Mouse (Mus musculus) limb, embryonic 13.5 days (tissue): ENCODE data around the gene Gm10271. TPM values are rescaled to one million over a fixed set of nuclear protein-coding genes. Genes with fewer than 3 reads are reported as not detected.

ENCODE experiments used
- ATAC-seq: fragments of 200-750 bp; cut with Nextera tagmentation; 2 replicates; pipeline ENCODE4 v1.8.0; 2017; ENCODE audit warnings: low read depth, moderate number of reproducible peaks, moderate TSS enrichment; ENCODE audit not compliant: low FRiP score
- H3K27ac ChIP-seq: fragments of 300-500 bp; sonication (generic); 2 replicates; pipeline ENCODE4 v1.5.1; 2015; ENCODE audit warnings: inconsistent platforms, mild to moderate bottlenecking, moderate library complexity
- H3K27me3 ChIP-seq: fragments of 300-500 bp; sonication (generic); 2 replicates; pipeline ENCODE4 v1.6.1; 2015; ENCODE audit warnings: mild to moderate bottlenecking, inconsistent platforms
- H3K36me3 ChIP-seq: fragments of 300-500 bp; sonication (generic); 2 replicates; pipeline ENCODE4 v1.6.1; 2015; ENCODE audit warnings: inconsistent platforms, mild to moderate bottlenecking, moderate library complexity
- H3K4me1 ChIP-seq: fragments of 300-500 bp; sonication (generic); 2 replicates; pipeline ENCODE4 v1.6.1; 2015; ENCODE audit warnings: inconsistent platforms
- H3K4me2 ChIP-seq: fragments of 300-500 bp; sonication (generic); replicated peaks from 2 replicates; pipeline ENCODE4 v1.6.1; 2015; ENCODE audit warnings: inconsistent platforms, mild to moderate bottlenecking, moderate library complexity
- H3K4me3 ChIP-seq: fragments of 300-500 bp; sonication (generic); 2 replicates; pipeline ENCODE4 v1.5.1; 2015; ENCODE audit warnings: moderate library complexity, mild to moderate bottlenecking, inconsistent platforms
- H3K9ac ChIP-seq: fragments of 300-500 bp; sonication (generic); 2 replicates; pipeline ENCODE4 v1.6.1; 2015; ENCODE audit warnings: mild to moderate bottlenecking, inconsistent platforms
- H3K9me3 ChIP-seq: fragments of 300-500 bp; sonication (generic); 2 replicates; pipeline ENCODE4 v1.6.1; 2016; ENCODE audit warnings: inconsistent platforms
- WGBS: fragments of 180-500 bp; shearing (Covaris S2); methylation state at CpG from one replicate; pipeline ENCODE4 v1.1.7; 2015; 5-methylcytosine and 5-hydroxymethylcytosine counted together
- polyA plus RNA-seq: library from polyadenylated mRNA; unstranded; fragments of >200 nt; fragmentation: Nextera tagmentation; extraction: Ambion mirVana; gene quantifications from 2 replicates; pipeline ENCODE4 v1.2.1, GENCODE M21; 2015

Gm10271 gene
- polyA plus RNA-seq, 1 experiment from 2014 or later = not detected

GRCm38 (mm10) chr10:116968741-116969140 is 3.7 kb downstream of the Gm10271 start:
- Histone ChIP-seq H3K4me2 (no peak overlapping the region), H3K9me3 (no peaks in the 10 kb centered on the region), H3K4me1 (no peaks in the 10 kb centered on the region), H3K36me3 (no peaks in the 10 kb centered on the region), H3K4me3 (no peak overlapping the region), H3K9ac (no peak overlapping the region), H3K27ac (no peak overlapping the region), H3K27me3 (no peaks in the 10 kb centered on the region)
- 78% methylated on average over 4 of the region's 4 CpGs for WGBS
- ATAC-seq = no peak

- H3K36me3 ChIP-seq = no peaks in the 10 kb centered on the region
- WGBS = 81% methylated on average over 6 of the region's 6 CpGs
- no peak overlapping the region for H3K4me2 ChIP-seq
- no peak for ATAC-seq
- H3K4me1 ChIP-seq = peaks cover 2% of the 10 kb centered on the region; the same call in 1 of the 2 replicates
- H3K27ac ChIP-seq = no peak overlapping the region
- H3K4me3 ChIP-seq = no peak overlapping the region
- no peaks in the 10 kb centered on the region for H3K27me3 ChIP-seq
- no peaks in the 10 kb centered on the region for H3K9me3 ChIP-seq
- H3K9ac ChIP-seq = no peak overlapping the region
These were observed 6.3 kb downstream of the Gm10271 start for GRCm38 (mm10) chr10:116966065-116966464.

- Histone ChIP-seq H3K27ac (no peak overlapping the region), H3K27me3 (no peaks in the 10 kb centered on the region), H3K4me2 (no peak overlapping the region), H3K4me3 (no peak overlapping the region), H3K9me3 (no peaks in the 10 kb centered on the region), H3K36me3 (no peaks in the 10 kb centered on the region), H3K4me1 (peaks cover 2% of the 10 kb centered on the region; the same call in 1 of the 2 replicates), H3K9ac (no peak overlapping the region)
- ATAC-seq = no peak
- WGBS = 36% methylated on average over 5 of the region's 5 CpGs
These were observed 7.1 kb downstream of the Gm10271 start for GRCm38 (mm10) chr10:116965297-116965696.

- Histone ChIP-seq H3K27me3 (no peaks in the 10 kb centered on the region), H3K27ac (no peak overlapping the region), H3K9ac (no peak overlapping the region), H3K4me1 (peaks cover 2% of the 10 kb centered on the region; the same call in 1 of the 2 replicates), H3K4me3 (no peak overlapping the region), H3K9me3 (no peaks in the 10 kb centered on the region), H3K4me2 (no peak overlapping the region), H3K36me3 (no peaks in the 10 kb centered on the region)
- no peak for ATAC-seq
- WGBS = 77% methylated on average over 4 of the region's 4 CpGs
These were observed 7.8 kb downstream of the Gm10271 start for GRCm38 (mm10) chr10:116964571-116964970.

- H3K4me3 ChIP-seq = peak overlapping the region; percentile 19
- no peaks in the 10 kb centered on the region for H3K27me3 ChIP-seq
- WGBS = 80% methylated on average over 11 of the region's 11 CpGs
- ATAC-seq = no peak
- H3K4me1 ChIP-seq = peaks cover 2% of the 10 kb centered on the region; the same call in 1 of the 2 replicates
- peak overlapping the region; percentile 23 for H3K4me2 ChIP-seq
- H3K27ac ChIP-seq = no peak overlapping the region
- no peaks in the 10 kb centered on the region for H3K9me3 ChIP-seq
- no peaks in the 10 kb centered on the region for H3K36me3 ChIP-seq
- H3K9ac ChIP-seq = no peak overlapping the region
These were observed 8.3 kb downstream of the Gm10271 start for GRCm38 (mm10) chr10:116964084-116964483.

GRCm38 (mm10) chr10:116962803-116963202 is 9.6 kb downstream of the Gm10271 start:
- Histone ChIP-seq H3K4me1 (peaks cover 5% of the 10 kb centered on the region; the same call in 1 of the 2 replicates), H3K36me3 (no peaks in the 10 kb centered on the region), H3K27me3 (no peaks in the 10 kb centered on the region), H3K9me3 (no peaks in the 10 kb centered on the region), H3K9ac (no peak overlapping the region), H3K27ac (no peak overlapping the region), H3K4me3 (no peak overlapping the region), H3K4me2 (no peak overlapping the region)
- ATAC-seq = no peak
- 57% methylated on average over 17 of the region's 17 CpGs for WGBS

GRCm38 (mm10) chr10:116962152-116962551 is 10.3 kb downstream of the Gm10271 start:
- H3K27ac ChIP-seq = no peak overlapping the region
- no peak for ATAC-seq

GRCm38 (mm10) chr10:116957867-116958551 is 14.4 kb downstream of the Gm10271 start:
- Histone ChIP-seq H3K9me3 (no peaks in the 10 kb centered on the region), H3K27ac (no peak overlapping the region), H3K36me3 (0 out of 2 replicates have a peak, but pooled peaks cover 5% of the 10 kb centered on the region), H3K9ac (no peak overlapping the region), H3K27me3 (no peaks in the 10 kb centered on the region), H3K4me3 (no peak overlapping the region), H3K4me1 (0 out of 2 replicates have a peak, but pooled peaks cover 4% of the 10 kb centered on the region), H3K4me2 (no peak overlapping the region)
- no peak for ATAC-seq
- 32% methylated on average over 5 of the region's 5 CpGs for WGBS

More at GRCm38 (mm10) chr10:116962152-116962551, 10.3 kb downstream of the Gm10271 start:
- Histone ChIP-seq H3K4me1 (peaks cover 6% of the 10 kb centered on the region; the same call in 1 of the 2 replicates), H3K27me3 (no peaks in the 10 kb centered on the region), H3K9me3 (no peaks in the 10 kb centered on the region), H3K9ac (no peak overlapping the region), H3K4me3 (no peak overlapping the region), H3K4me2 (no peak overlapping the region), H3K36me3 (no peaks in the 10 kb centered on the region)
- WGBS = 70% methylated on average over 14 of the region's 14 CpGs

GRCm38 (mm10) chr10:116956483-116957158 is 15.8 kb downstream of the Gm10271 start:
- Histone ChIP-seq H3K4me3 (no peak overlapping the region), H3K9ac (no peak overlapping the region), H3K27me3 (no peaks in the 10 kb centered on the region), H3K36me3 (0 out of 2 replicates have a peak, but pooled peaks cover 8% of the 10 kb centered on the region), H3K4me2 (no peak overlapping the region), H3K9me3 (no peaks in the 10 kb centered on the region), H3K4me1 (0 out of 2 replicates have a peak, but pooled peaks cover 4% of the 10 kb centered on the region), H3K27ac (no peak overlapping the region)
- 90% methylated on average over 11 of the region's 11 CpGs for WGBS
- no peak for ATAC-seq

GRCm38 (mm10) chr10:116955191-116955590 is 17.2 kb downstream of the Gm10271 start:
- no peak overlapping the region for H3K27ac ChIP-seq
- 0 out of 2 replicates have a peak, but pooled peaks cover 8% of the 10 kb centered on the region for H3K36me3 ChIP-seq
- ATAC-seq = no peak
- no peaks in the 10 kb centered on the region for H3K9me3 ChIP-seq
- peaks cover 7% of the 10 kb centered on the region; the same call in 1 of the 2 replicates for H3K4me1 ChIP-seq
- H3K9ac ChIP-seq = no peak overlapping the region
- no peak overlapping the region for H3K4me3 ChIP-seq
- H3K4me2 ChIP-seq = no peak overlapping the region
- no peaks in the 10 kb centered on the region for H3K27me3 ChIP-seq
- WGBS = 85% methylated on average over 6 of the region's 6 CpGs

- Histone ChIP-seq H3K9ac (no peak overlapping the region), H3K27me3 (no peaks in the 10 kb centered on the region), H3K9me3 (no peaks in the 10 kb centered on the region), H3K4me3 (peak overlapping the region; percentile 78), H3K4me1 (peaks cover 39% of the 10 kb centered on the region), H3K4me2 (peak overlapping the region; percentile 69), H3K36me3 (0 out of 2 replicates have a peak, but pooled peaks cover 5% of the 10 kb centered on the region), H3K27ac (no peak overlapping the region)
- no peak for ATAC-seq
- 20% methylated on average over 5 of the region's 5 CpGs for WGBS
These were observed 21.5 kb downstream of the Gm10271 start for GRCm38 (mm10) chr10:116950886-116951285.
